Mouse (Mus musculus): Measurements from ENCODE around the gene Pramef8.
"Not testable (repeated sequence)": the region's sequence is repeated elsewhere in the genome, so short reads cannot be mapped to it uniquely, and the experiment has no call there.

Gene Pramef8

GRCm38 (mm10) chr4:143412219-143413092, at the start of gene Pramef8:
Pramef8 (plus strand) TSS chr4:143412426.
- DNase-seq = peak; percentile 86

DNA sequence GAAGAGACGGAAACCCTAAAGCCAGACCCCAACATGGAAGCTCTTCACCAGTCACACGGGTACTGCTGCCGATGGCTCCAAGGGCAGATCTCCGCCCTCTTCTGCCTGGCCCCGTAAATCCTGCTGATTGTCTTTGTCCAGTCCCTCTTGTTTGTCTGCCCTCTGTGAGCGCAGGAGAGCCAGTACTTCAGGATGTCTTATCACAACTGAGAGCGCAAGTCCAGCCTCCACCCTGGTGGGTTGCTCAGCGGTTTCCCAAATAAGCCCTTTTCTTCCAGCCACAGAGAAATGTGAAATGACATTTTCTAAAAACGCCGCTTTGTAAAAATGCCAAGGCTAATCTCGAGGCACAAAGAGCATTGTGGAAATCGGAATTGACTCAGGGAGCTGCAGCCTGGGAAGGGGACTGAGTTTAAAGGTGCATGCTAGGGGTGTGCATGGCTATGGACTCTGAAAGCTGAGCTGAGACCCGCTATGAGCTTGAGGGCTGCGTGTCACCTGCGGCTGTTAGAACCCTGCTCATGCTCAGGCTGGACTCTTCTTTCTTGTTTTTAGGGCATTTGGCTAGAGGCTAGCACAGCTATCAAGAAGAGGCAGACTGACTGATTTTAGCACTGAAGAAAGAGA, 45.7 kb upstream of the Pramef8 start:
- no peak for DNase-seq

- DNase-seq = no peak
Observed at GRCm38 (mm10) chr4:143379480-143379879, 32.7 kb upstream of the Pramef8 start.

DNA sequence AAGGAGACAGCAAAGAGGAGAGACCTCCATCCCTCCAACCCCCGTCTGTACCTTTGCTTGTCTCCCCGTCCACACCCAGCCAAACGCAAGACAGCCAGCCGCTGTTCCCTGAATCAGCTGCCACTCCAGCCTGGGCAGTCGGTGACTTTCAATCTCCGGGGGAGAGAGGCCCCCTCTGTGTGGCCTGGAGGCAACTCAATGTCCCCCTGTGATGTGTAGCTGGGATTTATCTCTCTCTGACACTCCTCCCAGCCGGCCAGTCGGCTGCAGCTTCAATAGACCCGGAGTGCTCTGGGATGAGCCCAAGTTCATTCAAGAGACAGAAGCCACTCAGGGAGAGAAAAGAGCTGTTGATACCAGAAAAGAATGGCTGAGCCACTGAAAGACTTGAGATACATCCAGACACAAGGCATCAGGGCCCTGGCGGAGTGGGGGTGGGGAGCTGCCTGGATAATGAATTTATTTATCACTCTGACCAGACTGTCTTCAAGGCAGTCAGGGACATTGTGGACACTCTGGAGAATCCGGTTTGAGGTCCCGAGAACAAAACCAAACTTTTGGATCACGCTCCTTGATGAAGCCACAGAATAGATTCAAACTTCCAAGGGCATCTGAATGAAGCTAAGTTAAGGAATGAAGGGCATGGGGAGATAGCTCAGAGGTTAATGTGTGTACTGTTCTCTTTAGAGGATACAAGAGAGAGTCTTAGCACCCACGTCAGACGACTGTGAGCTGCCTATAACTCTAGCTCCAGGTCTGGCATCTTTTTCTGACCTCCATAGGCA, 32.1 kb upstream of the Pramef8 start:
- no peak for DNase-seq

DNA sequence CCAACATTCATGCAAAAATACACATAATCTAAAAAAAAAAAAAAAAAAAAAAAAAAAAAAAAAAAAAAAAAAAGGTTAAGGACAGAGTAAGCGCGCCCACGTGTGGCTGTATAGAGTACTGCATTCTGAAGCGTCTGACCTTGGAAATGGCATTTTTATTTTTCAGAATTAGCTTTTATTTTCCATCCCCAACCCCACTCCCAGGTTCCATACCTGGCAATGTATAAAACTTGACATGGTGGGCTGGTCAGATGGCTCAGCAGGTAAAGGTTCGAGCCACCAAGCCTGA, 31.6 kb upstream of the Pramef8 start:
- DNase-seq = peak; percentile 77

- no peak for DNase-seq
Observed at GRCm38 (mm10) chr4:143382163-143382562, 30.1 kb upstream of the Pramef8 start.

- peak; percentile 25 for DNase-seq
Observed at GRCm38 (mm10) chr4:143383646-143384045, 28.6 kb upstream of the Pramef8 start.

- DNase-seq = peak; percentile 54
Observed at GRCm38 (mm10) chr4:143388955-143389702, 23.1 kb upstream of the Pramef8 start.

GRCm38 (mm10) chr4:143394181-143394580, 18.0 kb upstream of the Pramef8 start, which contains the start of gene Pramel1:
Pramel1 (plus strand) TSS chr4:143394428.
- DNase-seq = no peak

GRCm38 (mm10) chr4:143411566-143412218, 534 bp upstream of the Pramef8 start:
- DNase-seq = no peak

- no peak for DNase-seq
Observed at GRCm38 (mm10) chr4:143413621-143414020, 1.4 kb downstream of the Pramef8 start.

GRCm38 (mm10) chr4:143414121-143414520, 1.9 kb downstream of the Pramef8 start:
- DNase-seq = no peak

DNA sequence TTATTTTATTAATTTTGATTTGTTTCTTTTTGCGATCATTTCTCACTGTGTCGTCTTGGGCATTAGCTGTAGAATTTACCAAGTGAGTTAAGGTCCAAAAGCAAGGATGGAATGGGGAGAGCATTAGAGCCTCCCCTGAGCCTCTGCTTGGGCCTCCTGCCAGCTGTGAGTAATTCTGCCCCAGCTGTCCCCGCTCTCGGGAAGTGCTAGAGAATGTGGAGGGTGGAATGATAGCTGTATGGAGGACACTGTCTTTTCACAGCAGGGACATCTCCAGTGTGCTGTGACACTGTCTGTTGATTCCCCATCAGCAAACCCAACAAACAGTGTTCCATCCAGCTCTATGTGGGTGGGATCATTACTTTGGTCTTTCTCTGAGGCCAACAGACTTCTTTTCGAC, 14.5 kb downstream of the Pramef8 start:
- not testable (repeated sequence) for DNase-seq

DNA sequence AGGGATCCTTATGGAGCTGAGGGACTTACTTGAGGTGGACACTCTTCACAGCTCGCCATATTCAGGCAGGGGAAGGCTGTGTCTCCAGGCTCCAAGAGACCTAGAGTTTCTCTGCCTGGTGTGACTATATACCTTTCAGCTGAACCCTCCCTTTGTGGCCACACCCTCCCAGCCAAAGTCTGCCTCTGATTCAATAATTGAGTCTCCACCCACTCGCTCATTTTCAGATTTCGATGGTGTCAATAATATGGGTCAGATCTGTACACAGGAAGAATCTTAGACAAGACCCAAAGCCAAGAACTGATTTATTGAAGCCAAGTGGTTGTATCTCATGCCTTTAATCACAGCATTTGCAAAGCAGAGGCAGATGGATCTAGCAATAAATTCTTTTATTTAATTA, 38.0 kb downstream of the Pramef8 start, which contains the start of gene Oog4:
Gene Oog4, minus strand, starts transcription at position 101 of the 400 bp plus-strand sequence.
- no peak for DNase-seq

All from right cerebral cortex, postnatal 4 days (tissue).